ENCODE assay signal across 28 mouse cellular contexts in genomic region chr5:27317832-27318231, GRCm38 (mm10).
A peak's percentile ranks its signal among the peaks of the same experiment; 100 is the strongest.
DNase-seq lines count a peak whose midpoint lies in the region; ATAC-seq and TF ChIP-seq lines count a peak whose summit lies in the region.
"Had no signal": no experiment of that assay in that cellular context is flagged by ENCODE, and none has a peak within 500 bp of the region (broad histone marks: within the 10 kb centered on the region; RNA-seq: fewer than 3 reads in every experiment).

No protein-coding gene starts in this region.

- no peak for TF ChIP-seq POLR2A in lung, adult 2 months (IDR thresholded peaks at IDR 0.05; ENCODE audit: borderline replicate concordance, extremely low read depth, low read depth, low read length)

- TF ChIP-seq CTCF in lung, adult 2 months (IDR thresholded peaks at IDR 0.05; ENCODE audit: insufficient read depth, low read length): no peak

- no peaks in the 10 kb centered on the region; the same call in 1 of the 2 replicates for H3K4me1 ChIP-seq in hindbrain, embryonic 16.5 days (ENCODE audit: control insufficient read depth, insufficient read depth, low read depth, low read length)
- H3K4me1 ChIP-seq in hindbrain, embryonic 14.5 days (replicated peaks; ENCODE audit: control insufficient read depth, insufficient read depth, low read length): 0 out of 2 replicates have a peak, but pooled peaks cover 2% of the 10 kb centered on the region
- H3K4me1 ChIP-seq in lung, adult 2 months (ENCODE audit: control insufficient read depth, insufficient read depth, low read length): no peaks in the 10 kb centered on the region
- H3K4me1 ChIP-seq: embryonic facial prominence, embryonic 13.5 days; forebrain, embryonic 13.5 days; limb, embryonic 15.5 days; liver, embryonic 13.5 days had no signal

- peak; percentile 32; the same call in 1 of the 2 replicates for ATAC-seq in hindbrain, embryonic 16.5 days
- no peak for ATAC-seq in hindbrain, embryonic 14.5 days (ENCODE audit: low FRiP score)
- ATAC-seq in erythroid progenitor cell, adult 5-6 weeks (replicated peaks; ENCODE audit: low FRiP score, poor library complexity, severe bottlenecking): no peak
- ATAC-seq: forebrain, embryonic 13.5 days; inflammation-experienced regulatory T-cells, adult 6 months had no signal

- no peak overlapping the region for H3K27ac ChIP-seq in hindbrain, embryonic 16.5 days (ENCODE audit: low read depth, low read length)
- H3K27ac ChIP-seq in hindbrain, embryonic 14.5 days: no peak overlapping the region
- H3K27ac ChIP-seq: embryonic facial prominence, embryonic 13.5 days; forebrain, embryonic 13.5 days; hindbrain, embryonic 13.5 days; limb, embryonic 10.5 days; limb, embryonic 15.5 days; liver, embryonic 13.5 days had no signal

- H3K27me3 ChIP-seq in hindbrain, embryonic 16.5 days (replicated peaks; ENCODE audit: control insufficient read depth, insufficient read depth, low read length): no peaks in the 10 kb centered on the region
- no peaks in the 10 kb centered on the region for H3K27me3 ChIP-seq in hindbrain, embryonic 14.5 days (ENCODE audit: control insufficient read depth, insufficient read depth, low read length)
- H3K27me3 ChIP-seq: CH12.LX; embryonic facial prominence, embryonic 13.5 days; forebrain, embryonic 13.5 days; hindbrain, embryonic 13.5 days; limb, embryonic 15.5 days; liver, embryonic 13.5 days had no signal

- no peak overlapping the region for H3K9ac ChIP-seq in hindbrain, embryonic 16.5 days (ENCODE audit: low read depth, low read length)
- no peak overlapping the region for H3K9ac ChIP-seq in hindbrain, embryonic 14.5 days
- H3K9ac ChIP-seq: embryonic facial prominence, embryonic 13.5 days; forebrain, embryonic 13.5 days; hindbrain, embryonic 13.5 days; limb, embryonic 15.5 days; liver, embryonic 13.5 days had no signal

- WGBS in hindbrain, embryonic 16.5 days: 70% methylated on average over 1 of the region's 1 CpGs
- WGBS in hindbrain, embryonic 14.5 days: 63% methylated on average over 1 of the region's 1 CpGs
- 71% methylated on average over 1 of the region's 1 CpGs for WGBS in lung, adult 2 months

- H3K4me2 ChIP-seq in hindbrain, embryonic 16.5 days (ENCODE audit: low read length): no peak overlapping the region
- H3K4me2 ChIP-seq in hindbrain, embryonic 14.5 days (replicated peaks): no peak overlapping the region
- H3K4me2 ChIP-seq: embryonic facial prominence, embryonic 13.5 days; forebrain, embryonic 13.5 days; heart, embryonic 11.5 days; hindbrain, embryonic 13.5 days; limb, embryonic 15.5 days; liver, embryonic 13.5 days had no signal

- no peaks in the 10 kb centered on the region for H3K9me3 ChIP-seq in hindbrain, embryonic 16.5 days (ENCODE audit: control insufficient read depth, low read length)
- H3K9me3 ChIP-seq in hindbrain, embryonic 14.5 days (ENCODE audit: control insufficient read depth, low read length): no peaks in the 10 kb centered on the region
- H3K9me3 ChIP-seq: embryonic facial prominence, embryonic 13.5 days; forebrain, embryonic 13.5 days; hindbrain, embryonic 13.5 days; limb, embryonic 10.5 days; limb, embryonic 15.5 days; liver, embryonic 13.5 days had no signal

- DNase-seq in cerebellum, adult 11 months: peak; percentile 36
- no peak for DNase-seq in cerebellum, postnatal 4 days (ENCODE audit: low spot score in 2 of 2)
- DNase-seq in hindbrain, embryonic 14.5 days (ENCODE audit: low spot score): no peak
- peak; percentile 53 for DNase-seq in cerebellum, adult 9-10 months
- no peak for DNase-seq in lung, adult 2 months
- DNase-seq: adrenal gland, adult 8-10 months; embryo, embryonic 11 days; gastrocnemius, postnatal 25 days; heart, adult 18-20 months; heart, postnatal 4 days; kidney, adult 11 months; kidney, postnatal 14 days; liver, embryonic 13.5 days; lung, adult 18-20 months; lung, postnatal 10 days; midbrain, embryonic 14.5 days; thymus, postnatal 4 days had no signal

- no peaks in the 10 kb centered on the region for H3K36me3 ChIP-seq in hindbrain, embryonic 16.5 days (ENCODE audit: control insufficient read depth, insufficient read depth, low read length)
- no peaks in the 10 kb centered on the region for H3K36me3 ChIP-seq in hindbrain, embryonic 14.5 days (replicated peaks; ENCODE audit: control insufficient read depth, insufficient read depth)
- H3K36me3 ChIP-seq: embryonic facial prominence, embryonic 13.5 days; hindbrain, embryonic 13.5 days; limb, embryonic 10.5 days; limb, embryonic 15.5 days; liver, embryonic 13.5 days had no signal

- no peak overlapping the region for H3K4me3 ChIP-seq in hindbrain, embryonic 16.5 days (ENCODE audit: low read length)
- no peak overlapping the region for H3K4me3 ChIP-seq in hindbrain, embryonic 14.5 days (replicated peaks; ENCODE audit: low read length)
- H3K4me3 ChIP-seq in lung, adult 2 months (replicated peaks; ENCODE audit: extremely low read depth, low read depth, low read length): no peak overlapping the region
- H3K4me3 ChIP-seq: embryonic facial prominence, embryonic 13.5 days; erythroblast, embryonic 14.5 days; forebrain, embryonic 13.5 days; hindbrain, embryonic 13.5 days; limb, embryonic 10.5 days; limb, embryonic 15.5 days; liver, embryonic 13.5 days had no signal

Comparison
In these comparisons a context has a peak if more than half of its experiments do, and no peak if none do; other contexts are left out.
1. DNase-seq: peak in cerebellum, adult 11 months (single experiment) and cerebellum, adult 9-10 months (single experiment); none in cerebellum, postnatal 4 days (0 of 2), hindbrain, embryonic 14.5 days (single experiment) and lung, adult 2 months (single experiment).